ENCODE assay signal across 21 mouse cellular contexts in the genomic region with DNA sequence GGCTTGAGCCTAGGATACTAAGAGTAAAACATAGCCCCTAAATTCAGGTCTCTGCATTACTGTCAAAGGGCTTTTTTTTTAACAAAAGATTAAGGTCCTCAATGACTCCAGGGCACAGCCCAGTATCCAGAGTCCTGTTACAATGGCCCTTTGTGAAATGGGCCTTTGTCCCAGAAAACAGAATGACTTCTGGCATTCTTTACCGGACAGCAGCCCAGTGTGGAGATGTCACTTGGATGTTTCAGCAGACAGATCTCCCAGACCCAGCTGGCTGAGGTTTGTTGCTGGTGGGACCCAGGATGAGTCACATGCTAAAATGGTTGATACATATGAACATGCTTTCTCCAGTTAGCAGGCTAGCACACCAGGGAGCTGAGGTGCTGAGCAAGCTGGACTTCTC.
DNase-seq lines count a peak whose midpoint lies in the region; ATAC-seq and TF ChIP-seq lines count a peak whose summit lies in the region.
"Had no signal": no experiment of that assay in that cellular context is flagged by ENCODE, and none has a peak within 500 bp of the region (broad histone marks: within the 10 kb centered on the region; RNA-seq: fewer than 3 reads in every experiment).

No protein-coding gene starts in this region.

- H3K9me3 ChIP-seq in lung, postnatal 0 days (ENCODE audit: low read length) = no peaks in the 10 kb centered on the region
- H3K9me3 ChIP-seq: liver, embryonic 13.5 days; midbrain, embryonic 15.5 days had no signal

- 24% methylated on average over 1 of the region's 1 CpGs for WGBS in lung, postnatal 0 days

- peak; percentile 7 for DNase-seq in cerebellum, adult 9-11 months
- DNase-seq in cerebellum, adult 11 months = no peak
- peak; percentile 17 for DNase-seq in lung, postnatal 0 days (ENCODE audit: low spot score)
- DNase-seq in lung, postnatal 36 days = no peak
- DNase-seq in NIH3T3 (ENCODE audit: low read depth) = peak; percentile 2
- no peak for DNase-seq in ovary, postnatal 14 days (ENCODE audit: low spot score)
- DNase-seq: adrenal gland, postnatal 10 days; cerebellum, postnatal 14 days; heart, adult 18-20 months; heart, postnatal 14 days; kidney, adult 9 months; kidney, postnatal 4 days; left cerebral cortex, postnatal 4 days; liver, embryonic 13.5 days; thymus, postnatal 25 days had no signal

- H3K79me2 ChIP-seq in myocyte (ENCODE audit: control insufficient read depth, insufficient read depth) = no peaks in the 10 kb centered on the region

- ATAC-seq in lung, postnatal 0 days = peak; percentile 40
- no peak for ATAC-seq in erythroblast, adult 5-6 weeks (replicated peaks; ENCODE audit: low FRiP score, poor library complexity, severe bottlenecking)
- ATAC-seq: midbrain, embryonic 15.5 days had no signal

- no peaks in the 10 kb centered on the region for H3K36me3 ChIP-seq in lung, postnatal 0 days (ENCODE audit: insufficient read depth, low read length)
- no peaks in the 10 kb centered on the region for H3K36me3 ChIP-seq in myocyte (ENCODE audit: control insufficient read depth, insufficient read depth)
- H3K36me3 ChIP-seq: embryonic facial prominence, embryonic 13.5 days; forebrain, embryonic 12.5 days; liver, embryonic 13.5 days; midbrain, embryonic 15.5 days; neural tube, embryonic 13.5 days had no signal

- H3K27me3 ChIP-seq in lung, postnatal 0 days (replicated peaks; ENCODE audit: insufficient read depth, low read length) = no peaks in the 10 kb centered on the region
- H3K27me3 ChIP-seq in myocyte (ENCODE audit: control insufficient read depth, insufficient read depth, insufficient read length) = no peaks in the 10 kb centered on the region
- H3K27me3 ChIP-seq: liver, embryonic 13.5 days; midbrain, embryonic 15.5 days; neural tube, embryonic 13.5 days had no signal

- no peak overlapping the region for H3ac ChIP-seq in myocyte (ENCODE audit: control insufficient read depth, insufficient read length)

- TF ChIP-seq CTCF in lung, postnatal 0 days (IDR thresholded peaks at IDR 0.05) = no peak

- no peak overlapping the region for H3K9ac ChIP-seq in lung, postnatal 0 days (replicated peaks; ENCODE audit: low read depth)
- H3K9ac ChIP-seq: embryonic facial prominence, embryonic 13.5 days; forebrain, embryonic 12.5 days; liver, embryonic 13.5 days; midbrain, embryonic 15.5 days; neural tube, embryonic 13.5 days had no signal

- no peak for TF ChIP-seq EP300 in lung, postnatal 0 days (IDR thresholded peaks at IDR 0.05)

- H3K4me3 ChIP-seq in lung, postnatal 0 days (ENCODE audit: low read depth, low read length) = no peak overlapping the region
- H3K4me3 ChIP-seq in myocyte = no peak overlapping the region
- H3K4me3 ChIP-seq: embryonic facial prominence, embryonic 13.5 days; forebrain, embryonic 12.5 days; liver, embryonic 13.5 days; midbrain, embryonic 15.5 days; neural tube, embryonic 13.5 days had no signal

- no peaks in the 10 kb centered on the region; the same call in 1 of the 2 replicates for H3K4me1 ChIP-seq in lung, postnatal 0 days (ENCODE audit: insufficient read depth, low read depth, low read length)

- no peak for TF ChIP-seq POLR2A in myocyte (IDR thresholded peaks at IDR 0.05; ENCODE audit: insufficient read length, low read depth)

- H3K27ac ChIP-seq in lung, postnatal 0 days (ENCODE audit: low read length) = no peak overlapping the region
- H3K27ac ChIP-seq: embryonic facial prominence, embryonic 13.5 days; forebrain, embryonic 12.5 days; liver, embryonic 13.5 days; midbrain, embryonic 15.5 days had no signal

- no peak overlapping the region for H3K4me2 ChIP-seq in lung, postnatal 0 days (replicated peaks; ENCODE audit: low read depth, low read length)
- H3K4me2 ChIP-seq in myocyte (ENCODE audit: low read depth) = peak overlapping the region; percentile 30
- H3K4me2 ChIP-seq: embryonic facial prominence, embryonic 13.5 days; forebrain, embryonic 12.5 days; liver, embryonic 13.5 days; midbrain, embryonic 15.5 days; neural tube, embryonic 13.5 days had no signal

TF ChIP-seq in myocyte, 11 proteins besides CTCF, POLR2A, EP300 and RAD21:
- peak in 1 of 3 experiments; percentile 2 for TF ChIP-seq MYOD1 (IDR thresholded peaks at IDR 0.05; ENCODE audit: control insufficient read depth in 1 of 3, insufficient read length in 2 of 3, low read depth in 2 of 3)
- no peak for TF ChIP-seq CEBPB (IDR thresholded peaks at IDR 0.05; ENCODE audit: insufficient read depth, poor library complexity, severe bottlenecking)
TF ChIP-seq in myocyte: peak in this region for 1.

Comparison
In these comparisons a context has a peak if more than half of its experiments do, and no peak if none do; other contexts are left out.
1. DNase-seq: peak in cerebellum, adult 9-11 months (single experiment), lung, postnatal 0 days (single experiment) and NIH3T3 (single experiment); none in cerebellum, adult 11 months (single experiment), lung, postnatal 36 days (single experiment) and ovary, postnatal 14 days (single experiment).